Comparison of ENCODE assay signal across 23 mouse cellular contexts in the genomic region with DNA sequence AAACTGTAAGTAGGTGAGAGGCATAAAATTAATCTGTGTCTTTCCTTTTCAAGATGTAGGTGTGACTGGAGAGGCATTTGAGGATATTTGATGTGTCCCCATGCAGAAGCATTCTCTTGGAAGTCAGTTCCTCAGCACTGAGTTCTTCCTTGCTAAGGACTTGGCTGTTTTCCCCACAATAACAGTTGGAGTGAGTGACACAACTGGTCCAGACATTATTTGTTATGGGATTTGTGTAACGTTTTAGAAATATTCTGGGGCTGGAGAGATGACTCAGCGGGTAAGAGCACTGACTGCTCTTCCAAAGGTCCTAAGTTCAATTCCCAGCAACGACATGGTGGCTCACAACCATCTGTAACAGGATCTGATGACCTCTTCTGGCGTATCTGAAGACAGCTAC.
"Had no signal": no experiment of that assay in that cellular context is flagged by ENCODE, and none has a peak within 500 bp of the region (broad histone marks: within the 10 kb centered on the region; RNA-seq: fewer than 3 reads in every experiment).

No protein-coding gene starts in this region.

- H3K9me3 ChIP-seq: heart, embryonic 13.5 days; heart, embryonic 15.5 days; hindbrain, embryonic 13.5 days; hindbrain, embryonic 15.5 days; intestine, embryonic 15.5 days; kidney, embryonic 15.5 days; limb, embryonic 13.5 days; limb, embryonic 15.5 days had no signal

- ATAC-seq: inflammation-experienced regulatory T-cells, adult 6 months had no signal

- H3K9ac ChIP-seq: heart, embryonic 13.5 days; heart, embryonic 15.5 days; hindbrain, embryonic 13.5 days; hindbrain, embryonic 15.5 days; intestine, embryonic 15.5 days; kidney, embryonic 15.5 days; limb, embryonic 13.5 days; limb, embryonic 15.5 days had no signal

- H3K4me2 ChIP-seq: heart, embryonic 11.5 days; heart, embryonic 13.5 days; heart, embryonic 15.5 days; hindbrain, embryonic 13.5 days; hindbrain, embryonic 15.5 days; intestine, embryonic 15.5 days; kidney, embryonic 15.5 days; limb, embryonic 13.5 days; limb, embryonic 15.5 days had no signal

- H3K27ac ChIP-seq: heart, adult 2 months; heart, embryonic 13.5 days; heart, embryonic 15.5 days; hindbrain, embryonic 13.5 days; hindbrain, embryonic 15.5 days; kidney, postnatal 0 days; limb, embryonic 13.5 days; limb, embryonic 15.5 days had no signal

- H3K36me3 ChIP-seq: heart, embryonic 13.5 days; heart, embryonic 15.5 days; hindbrain, embryonic 13.5 days; hindbrain, embryonic 15.5 days; intestine, embryonic 15.5 days; kidney, embryonic 15.5 days; limb, embryonic 13.5 days; limb, embryonic 15.5 days had no signal

- DNase-seq: gastrocnemius, postnatal 14 days; gastrocnemius, postnatal 36 days; heart, adult 11 months; heart, adult 2 months; heart, postnatal 14 days; heart, postnatal 36 days; kidney, adult 18-20 months; kidney, adult 8-10 months; kidney, postnatal 14 days; kidney, postnatal 36 days; layer of hippocampus, adult 9-11 months; layer of hippocampus, postnatal 36 days had no signal

- H3K4me1 ChIP-seq: heart, embryonic 15.5 days; hindbrain, embryonic 13.5 days; hindbrain, embryonic 15.5 days; limb, embryonic 13.5 days had no signal

- H3K27me3 ChIP-seq: heart, embryonic 13.5 days; heart, embryonic 15.5 days; hindbrain, embryonic 13.5 days; hindbrain, embryonic 15.5 days; intestine, embryonic 15.5 days; kidney, embryonic 15.5 days; limb, embryonic 13.5 days; limb, embryonic 15.5 days had no signal

- H3K4me3 ChIP-seq: heart, adult 2 months; heart, embryonic 13.5 days; heart, embryonic 15.5 days; hindbrain, embryonic 13.5 days; hindbrain, embryonic 15.5 days; intestine, embryonic 15.5 days; kidney, embryonic 15.5 days; limb, embryonic 13.5 days; limb, embryonic 15.5 days had no signal
